Mouse (Mus musculus): ENCODE data around the gene Tgfb1. TPM values are rescaled to one million over a fixed set of nuclear protein-coding genes. Genes with fewer than 3 reads are reported as not detected.
A peak's percentile ranks its signal among the peaks of the same experiment; 100 is the strongest.

Gene Tgfb1
- 10 to 100 TPM in 1 of 2 experiments, 1 to 10 TPM in 1; 8.5 to 10.1 TPM for total RNA-seq (2021)

DNA sequence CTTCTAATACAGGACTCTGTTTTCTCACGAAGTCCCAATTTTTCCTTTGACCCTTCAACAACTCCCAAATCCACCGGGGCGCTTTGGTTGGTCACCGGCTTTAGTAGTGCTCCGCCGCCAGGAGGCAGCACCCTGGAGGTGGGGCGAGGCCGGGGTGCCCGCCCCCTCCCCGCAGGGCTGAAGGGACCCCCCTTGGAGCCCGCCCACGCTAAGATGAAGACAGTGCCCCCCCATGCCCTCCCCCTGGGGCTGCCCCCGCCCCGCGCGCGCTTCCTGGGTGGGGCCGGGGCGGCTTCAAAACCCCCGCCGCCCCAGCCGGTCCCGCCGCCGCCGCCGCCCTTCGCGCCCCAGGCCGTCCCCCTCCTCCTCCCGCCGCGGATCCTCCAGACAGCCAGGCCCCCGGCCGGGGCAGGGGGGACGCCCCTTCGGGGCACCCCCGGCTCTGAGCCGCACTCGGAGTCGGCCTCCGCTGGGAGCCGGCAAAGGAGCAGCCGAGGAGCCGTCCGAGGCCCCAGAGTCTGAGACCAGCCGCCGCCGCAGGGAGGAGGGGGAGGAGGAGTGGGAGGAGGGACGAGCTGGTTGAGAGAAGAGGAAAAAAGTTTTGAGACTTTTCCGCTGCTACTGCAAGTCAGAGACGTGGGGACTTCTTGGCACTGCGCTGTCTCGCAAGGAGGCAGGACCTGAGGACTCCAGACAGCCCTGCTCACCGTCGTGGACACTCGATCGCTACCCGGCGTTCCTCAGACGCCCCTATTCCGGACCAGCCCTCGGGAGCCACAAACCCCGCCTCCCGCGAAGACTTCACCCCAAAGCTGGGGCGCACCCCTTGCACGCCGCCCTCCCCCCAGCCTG lies at the start of gene Tgfb1:
TSS of gene Tgfb1 (plus strand) at position 323 of the 852 bp plus-strand sequence.
- peak; percentile 51 for DNase-seq
- intact Hi-C loops (cut with DNase I), result no loop called here

- no peak for DNase-seq
- intact Hi-C loops (cut with DNase I), result no loop called here
Measured at GRCm38 (mm10) chr7:25637099-25637498, 49.7 kb upstream of the Tgfb1 start.

DNA sequence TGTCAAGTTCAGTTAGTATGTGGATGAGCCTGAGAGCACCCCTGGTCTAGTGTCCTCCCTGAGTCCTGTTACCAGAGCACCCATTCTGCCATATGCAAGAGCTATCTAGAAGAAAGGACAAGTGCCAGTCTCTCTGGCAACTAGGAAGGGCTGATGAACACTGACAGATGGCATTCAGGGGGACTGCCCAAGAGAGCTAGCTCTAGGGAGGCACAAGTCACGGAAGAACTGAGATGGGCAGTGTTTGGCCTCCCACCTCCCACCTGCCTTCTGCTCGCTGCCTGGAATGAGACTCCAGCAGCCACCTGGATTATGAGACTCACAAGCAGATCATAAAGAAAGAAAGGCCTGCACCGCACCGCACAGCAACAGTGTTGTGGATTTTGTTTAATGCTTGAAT lies 47.0 kb upstream of the Tgfb1 start:
- intact Hi-C loops (cut with DNase I), result no loop called here
- DNase-seq, result no peak

DNA sequence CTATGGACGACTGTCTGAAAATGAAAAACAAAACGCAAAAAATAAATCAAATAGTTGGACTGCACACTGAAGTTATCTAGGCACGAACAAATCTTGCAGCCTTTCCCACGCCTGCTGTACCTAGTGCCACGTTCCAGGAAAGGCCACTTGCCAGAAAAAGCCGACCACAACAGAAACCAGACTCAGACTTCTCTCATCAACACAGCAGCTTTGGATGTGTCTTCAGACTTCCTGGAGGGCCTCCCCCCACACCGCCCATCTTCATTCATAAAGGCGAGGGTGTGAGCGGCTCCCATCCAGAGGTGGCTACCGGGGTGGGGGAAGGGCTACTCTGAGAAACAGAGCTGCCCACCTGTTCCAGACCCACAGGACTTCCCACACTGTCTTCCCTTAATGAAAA lies 42.7 kb upstream of the Tgfb1 start:
- no peak for DNase-seq
- intact Hi-C loops (cut with DNase I), result no loop called here

DNA sequence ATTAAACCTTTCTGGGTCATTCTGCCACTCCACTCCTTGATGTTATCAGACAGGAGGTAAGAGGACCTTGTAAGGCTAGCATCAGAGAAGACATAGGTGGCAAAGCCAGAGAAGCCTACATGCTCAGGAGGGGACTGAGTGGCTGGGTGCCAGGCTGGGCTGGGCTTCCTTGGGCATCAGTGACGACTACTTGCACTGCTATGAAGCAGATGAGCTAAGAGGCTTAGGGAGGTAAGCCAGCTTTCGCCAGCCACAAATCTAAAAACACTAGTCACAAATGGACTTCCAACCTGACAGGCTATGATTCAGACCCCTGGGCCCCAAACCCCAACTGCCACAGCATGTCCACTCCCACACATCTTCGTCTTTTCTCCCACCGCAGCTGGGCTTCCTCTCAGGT lies 42.2 kb upstream of the Tgfb1 start:
- DNase-seq, result no peak
- intact Hi-C loops (cut with DNase I), result no loop called here

DNA sequence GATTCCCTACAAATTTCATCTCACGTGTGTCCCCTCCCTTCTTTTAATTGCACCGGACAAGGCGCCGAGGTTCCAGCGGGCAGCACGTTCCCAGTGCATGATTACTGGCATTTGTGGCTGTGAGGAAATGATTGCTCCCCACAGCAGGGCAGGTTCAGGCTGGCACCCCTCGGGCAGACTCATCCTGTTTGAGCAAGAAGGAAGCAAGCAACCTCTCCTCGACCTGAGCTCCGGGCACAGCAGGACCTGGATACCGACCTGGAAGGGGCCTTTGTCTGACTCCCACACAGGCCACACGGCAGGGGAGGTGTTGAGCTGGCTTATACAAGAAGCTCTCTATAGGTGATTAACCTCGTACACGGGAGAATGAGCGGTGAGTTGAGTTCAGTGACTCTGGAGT lies 41.7 kb upstream of the Tgfb1 start:
- DNase-seq, result no peak
- intact Hi-C loops (cut with DNase I), result no loop called here

- intact Hi-C loops (cut with DNase I), result no loop called here
- no peak for DNase-seq
Measured at GRCm38 (mm10) chr7:25647574-25648123, 39.2 kb upstream of the Tgfb1 start.

GRCm38 (mm10) chr7:25649839-25650238 lies 37.0 kb upstream of the Tgfb1 start:
- intact Hi-C loops (cut with DNase I), result no loop called here
- no peak for DNase-seq

DNA sequence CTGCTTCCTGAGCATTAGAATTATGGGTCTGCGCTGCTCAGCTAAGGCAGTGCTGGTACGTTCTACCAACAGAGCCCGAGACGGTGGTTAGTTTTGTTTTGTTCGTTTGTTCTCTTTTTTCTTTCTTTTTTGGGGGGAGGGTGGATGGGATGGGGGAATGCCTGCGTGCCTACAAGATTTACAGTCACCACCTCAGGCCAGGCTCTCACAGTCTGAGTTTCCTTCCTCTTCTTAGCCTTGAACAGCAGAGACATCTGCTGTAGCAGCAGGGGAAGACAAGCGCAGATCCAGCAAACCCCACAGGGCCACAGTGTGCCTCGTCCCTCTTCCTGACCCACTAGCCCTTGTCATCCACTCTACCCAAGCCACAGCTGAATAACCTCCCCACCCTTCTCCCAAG lies 35.5 kb upstream of the Tgfb1 start:
- no peak for DNase-seq
- intact Hi-C loops (cut with DNase I), result no loop called here

DNA sequence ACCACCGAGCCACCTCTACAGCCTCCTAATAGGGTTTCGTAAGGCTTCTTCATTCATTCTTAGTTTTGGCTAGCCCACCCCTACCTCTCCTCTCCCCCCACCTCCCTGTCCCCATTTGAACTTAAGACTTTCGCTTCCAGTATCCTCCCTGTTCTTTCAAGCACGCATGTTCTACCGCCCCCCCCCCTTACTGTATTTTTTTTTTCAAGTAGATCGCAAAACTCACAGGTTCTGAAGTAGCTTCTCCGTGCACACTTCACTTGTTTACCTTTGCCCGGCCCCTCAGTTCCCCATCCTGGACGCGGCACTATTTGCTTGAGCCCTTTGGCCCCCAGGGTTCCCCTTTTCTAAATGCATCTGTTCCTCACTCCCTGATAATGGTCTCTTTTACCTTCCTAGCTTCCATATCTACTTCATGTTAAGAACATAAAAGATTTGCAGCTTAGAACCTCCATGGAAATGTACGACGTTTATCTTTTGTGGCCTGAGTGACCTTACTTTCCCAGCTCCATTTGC lies 34.5 kb upstream of the Tgfb1 start:
- intact Hi-C loops (cut with DNase I), result no loop called here

DNA sequence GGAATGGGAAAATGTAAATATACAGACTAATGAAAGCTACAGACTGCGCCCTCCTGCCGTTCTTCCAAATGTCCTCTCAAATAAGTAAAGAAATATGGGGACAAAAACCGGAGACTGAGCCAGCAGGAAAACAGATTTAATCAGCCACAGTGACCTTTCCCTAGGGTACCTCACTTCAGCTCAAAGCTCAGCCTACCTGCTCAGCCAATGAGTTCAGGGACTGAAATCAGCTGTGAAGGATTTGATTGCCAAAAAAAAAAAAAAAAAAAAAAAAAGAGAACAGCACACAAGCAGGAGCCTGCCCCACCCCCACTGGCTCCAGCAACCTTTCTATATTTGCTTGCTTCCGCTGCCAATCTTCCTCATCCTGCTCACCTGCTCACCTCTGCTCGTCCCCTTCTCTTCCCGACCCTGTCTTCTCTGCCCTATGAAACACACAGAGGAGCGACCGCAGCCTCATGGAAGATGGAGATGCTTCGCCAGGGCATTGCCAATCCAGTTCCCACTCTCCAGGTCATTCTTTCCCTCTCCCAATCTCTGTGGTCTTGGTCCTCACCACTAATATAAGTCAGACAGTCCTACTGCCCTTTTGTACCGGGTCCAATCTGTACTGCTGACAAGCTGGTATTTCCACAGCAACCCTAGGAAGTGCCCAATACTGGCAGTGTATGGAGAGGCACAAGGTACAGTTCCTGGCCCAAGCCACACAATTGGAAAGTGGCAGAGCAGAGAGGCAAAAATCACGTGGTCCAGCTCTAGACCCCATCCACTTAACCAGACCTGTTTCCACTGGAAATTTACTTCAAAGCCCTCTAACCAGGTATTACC lies 31.0 kb upstream of the Tgfb1 start:
- no peak for DNase-seq
- intact Hi-C loops (cut with DNase I), result no loop called here

More for the DNA sequence above, 34.5 kb upstream of the Tgfb1 start:
- DNase-seq, result no peak

- intact Hi-C loops (cut with DNase I), result no loop called here
- DNase-seq, result no peak
Measured at GRCm38 (mm10) chr7:25657785-25658184, 29.0 kb upstream of the Tgfb1 start.

DNA sequence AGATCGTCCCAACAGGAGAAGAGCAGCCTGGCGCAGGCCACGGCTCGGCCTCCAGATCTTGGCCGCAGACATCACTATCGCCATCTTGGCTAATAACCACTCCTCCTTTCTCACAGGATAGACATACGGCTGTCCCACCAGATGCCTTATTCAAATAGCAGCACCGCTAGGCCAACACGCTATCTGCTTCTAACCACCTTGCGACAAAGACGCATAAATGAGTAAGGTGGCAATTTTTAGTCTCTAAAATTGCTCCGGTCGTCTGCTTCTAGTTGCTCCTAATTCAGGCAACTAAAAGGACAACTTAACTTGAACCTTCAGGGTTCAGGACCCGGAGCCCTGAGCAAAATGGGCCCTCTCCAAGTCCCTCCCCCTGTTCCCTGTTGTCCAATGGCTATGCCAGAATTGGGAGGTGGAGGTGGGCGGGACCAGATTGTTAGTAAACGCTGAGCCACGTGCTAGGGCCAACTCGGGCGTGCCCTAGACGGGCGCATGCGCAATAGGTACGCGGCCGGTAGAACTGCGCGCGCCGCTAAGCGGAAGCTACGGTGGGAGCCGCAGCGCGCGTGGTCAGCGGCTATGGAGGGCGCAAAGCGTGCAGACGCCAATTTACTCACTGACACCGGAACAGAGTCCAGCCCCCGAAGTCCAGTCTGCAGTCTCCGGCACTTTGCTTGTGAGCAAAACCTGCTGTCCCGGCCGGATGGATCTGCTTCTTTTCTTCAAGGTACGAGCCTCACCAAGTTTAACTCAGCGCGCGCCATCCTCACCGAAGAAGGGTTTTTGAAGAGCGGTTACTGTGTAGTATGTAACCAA lies 27.9 kb upstream of the Tgfb1 start, which contains the start of the genes Bckdha and Exosc5:
TSS of gene Bckdha (minus strand) at position 325 of the 816 bp plus-strand sequence.
TSS of gene Exosc5 (plus strand) at position 508 of the 816 bp plus-strand sequence.
- DNase-seq, result peak; percentile 99
- intact Hi-C loops (cut with DNase I), result no loop called here

GRCm38 (mm10) chr7:25666381-25666780 lies 20.4 kb upstream of the Tgfb1 start:
- intact Hi-C loops (cut with DNase I), result no loop called here
- no peak for DNase-seq

DNA sequence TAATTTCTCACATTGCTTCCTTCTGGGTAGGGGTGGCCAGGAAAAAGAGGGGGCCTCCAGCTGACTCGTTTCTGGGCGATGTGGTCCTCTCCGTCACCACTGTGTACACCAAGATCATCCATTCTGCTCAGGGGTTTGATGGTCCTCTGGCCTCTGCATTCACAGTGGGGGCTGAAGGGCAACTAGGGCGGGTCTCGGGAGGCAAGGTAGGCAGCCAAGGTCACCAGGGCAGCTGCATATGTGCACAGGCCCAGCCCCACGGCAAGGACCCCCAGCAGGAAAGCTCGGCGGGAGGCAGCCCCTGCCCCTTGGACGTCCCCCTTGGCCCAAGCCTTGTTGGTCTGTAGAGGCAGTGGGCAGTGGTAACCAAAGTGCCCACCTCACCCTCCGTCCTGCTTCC lies 17.6 kb upstream of the Tgfb1 start:
- intact Hi-C loops (cut with DNase I), result no loop called here
- no peak for DNase-seq

GRCm38 (mm10) chr7:25669631-25670030 lies 17.2 kb upstream of the Tgfb1 start:
- DNase-seq, result no peak
- intact Hi-C loops (cut with DNase I), result no loop called here

DNA sequence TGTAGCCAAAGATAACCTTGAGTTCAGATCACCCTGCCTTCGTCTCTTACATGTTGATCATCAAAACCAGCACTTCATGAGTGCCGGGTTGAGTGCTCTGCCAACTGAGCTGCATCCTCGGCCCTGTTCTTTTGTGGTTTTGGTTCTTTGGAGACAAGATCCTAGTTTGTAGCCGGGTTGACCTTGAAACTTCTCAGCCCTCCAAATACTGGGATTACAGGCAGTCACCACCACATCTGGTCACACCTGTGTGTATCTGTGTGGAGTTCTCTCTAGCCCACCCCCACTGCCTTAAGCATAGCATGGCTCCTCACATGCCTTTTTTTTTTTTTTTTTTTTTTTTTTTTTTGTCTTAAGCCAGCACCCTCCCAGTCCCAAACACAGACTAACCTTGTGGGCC lies 16.7 kb upstream of the Tgfb1 start:
- intact Hi-C loops (cut with DNase I), result no loop called here
- no peak for DNase-seq

- no peak for DNase-seq
- intact Hi-C loops (cut with DNase I), result no loop called here
Measured at GRCm38 (mm10) chr7:25671686-25672085, 15.1 kb upstream of the Tgfb1 start.

GRCm38 (mm10) chr7:25672442-25672841 lies 14.4 kb upstream of the Tgfb1 start:
- intact Hi-C loops (cut with DNase I), result no loop called here
- no peak for DNase-seq

GRCm38 (mm10) chr7:25674297-25674696 lies 12.5 kb upstream of the Tgfb1 start:
- intact Hi-C loops (cut with DNase I), result no loop called here
- no peak for DNase-seq

Measured in left cerebral cortex, postnatal 4 days (tissue).